Mouse (Mus musculus): ENCODE measurements around the gene Hs6st2. TPM values are rescaled to one million over a fixed set of nuclear protein-coding genes. Genes with fewer than 3 reads are reported as not detected.
A peak's percentile ranks its signal among the peaks of the same experiment; 100 is the strongest.

The Hs6st2 gene
- polyA plus RNA-seq, 1 experiment from 2014 or later, result 16.6 TPM

DNA sequence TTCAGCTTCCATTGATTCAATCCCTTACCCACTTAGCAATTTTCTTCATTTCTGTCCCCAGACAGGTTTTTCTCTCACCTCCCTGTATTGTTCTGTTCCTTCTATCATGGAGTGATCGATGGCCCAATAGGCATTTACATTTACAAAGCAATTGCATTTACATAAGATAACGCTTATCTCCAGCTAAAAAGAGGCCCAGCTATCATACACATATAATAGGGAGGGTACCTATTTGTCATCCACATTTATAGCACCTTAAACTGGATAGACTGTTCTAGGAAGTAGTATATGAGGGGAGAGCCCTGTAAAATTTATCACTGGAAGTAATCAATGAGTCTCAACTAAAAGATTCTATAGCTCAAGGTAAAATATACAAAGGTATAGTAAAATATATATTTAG, 271.4 kb downstream of the Hs6st2 start:
- WGBS, result 78% methylated on average over 2 of the region's 2 CpGs
- no peak for DNase-seq (ENCODE audit: low spot score)
- no peaks in the 10 kb centered on the region for H3K4me1 ChIP-seq (replicated peaks)

DNA sequence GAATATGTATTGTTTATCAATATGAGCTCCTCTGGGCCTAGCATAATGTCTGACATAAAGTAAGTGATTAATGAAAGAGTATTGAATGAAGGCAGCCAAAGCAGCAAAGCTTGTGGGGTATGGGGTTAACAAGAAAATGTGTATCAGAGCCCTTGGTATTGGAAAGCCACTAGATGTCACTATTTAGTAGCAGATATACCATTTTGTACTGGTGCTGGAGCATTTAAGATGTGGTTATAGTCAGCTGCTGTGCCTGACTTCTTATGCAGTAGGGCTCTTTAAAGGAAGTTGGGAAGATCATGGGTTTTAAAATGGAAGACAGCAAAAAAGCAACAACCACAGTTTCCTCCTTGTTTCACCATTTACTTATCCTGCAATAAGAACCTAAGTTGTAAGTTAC, 284.2 kb downstream of the Hs6st2 start:
- H3K36me3 ChIP-seq, result no peaks in the 10 kb centered on the region
- no peak overlapping the region for H3K4me3 ChIP-seq
- no peak for DNase-seq (ENCODE audit: low spot score)
- no peak overlapping the region for H3K27ac ChIP-seq
- H3K27me3 ChIP-seq (ENCODE audit: insufficient read depth, poor library complexity, severe bottlenecking), result no peaks in the 10 kb centered on the region; the same call in 1 of the 2 replicates
- H3K9me3 ChIP-seq, result no peaks in the 10 kb centered on the region
- H3K4me1 ChIP-seq (replicated peaks), result no peaks in the 10 kb centered on the region

More for the DNA sequence above, 271.4 kb downstream of the Hs6st2 start:
- Histone ChIP-seq H3K27ac (no peak overlapping the region), H3K4me3 (no peak overlapping the region), H3K9me3 (no peaks in the 10 kb centered on the region), H3K36me3 (no peaks in the 10 kb centered on the region), H3K27me3 (ENCODE audit: insufficient read depth, poor library complexity, severe bottlenecking) (no peaks in the 10 kb centered on the region; the same call in none of the 2 replicates)

DNA sequence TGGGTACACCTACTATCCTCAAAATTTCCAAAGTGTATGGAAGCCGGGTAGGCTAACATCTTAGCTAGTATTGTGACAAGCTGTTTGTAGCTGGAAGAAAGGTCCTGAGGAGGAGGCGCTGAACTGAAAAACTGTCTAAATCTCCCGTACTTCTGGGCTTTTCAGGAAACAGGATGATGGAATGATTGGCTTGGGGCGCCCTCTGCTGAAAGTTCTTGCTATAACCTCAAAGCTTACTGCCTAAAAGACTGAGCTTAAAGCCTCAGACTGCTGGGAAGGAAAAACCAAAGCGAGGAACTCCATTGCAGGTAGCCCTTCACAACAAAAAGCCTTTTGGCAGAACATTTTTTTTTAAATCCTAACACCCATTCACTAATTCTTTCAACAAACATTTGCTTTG, 307.0 kb downstream of the Hs6st2 start:
- H3K4me3 ChIP-seq, result no peak overlapping the region
- H3K4me1 ChIP-seq (replicated peaks), result no peaks in the 10 kb centered on the region
- H3K27ac ChIP-seq, result no peak overlapping the region
- H3K9me3 ChIP-seq, result no peaks in the 10 kb centered on the region
- no peaks in the 10 kb centered on the region for H3K27me3 ChIP-seq (ENCODE audit: insufficient read depth, poor library complexity, severe bottlenecking)
- 17% methylated on average over 5 of the region's 5 CpGs for WGBS
- H3K36me3 ChIP-seq, result no peaks in the 10 kb centered on the region
- peak; percentile 62 for DNase-seq (ENCODE audit: low spot score)

DNA sequence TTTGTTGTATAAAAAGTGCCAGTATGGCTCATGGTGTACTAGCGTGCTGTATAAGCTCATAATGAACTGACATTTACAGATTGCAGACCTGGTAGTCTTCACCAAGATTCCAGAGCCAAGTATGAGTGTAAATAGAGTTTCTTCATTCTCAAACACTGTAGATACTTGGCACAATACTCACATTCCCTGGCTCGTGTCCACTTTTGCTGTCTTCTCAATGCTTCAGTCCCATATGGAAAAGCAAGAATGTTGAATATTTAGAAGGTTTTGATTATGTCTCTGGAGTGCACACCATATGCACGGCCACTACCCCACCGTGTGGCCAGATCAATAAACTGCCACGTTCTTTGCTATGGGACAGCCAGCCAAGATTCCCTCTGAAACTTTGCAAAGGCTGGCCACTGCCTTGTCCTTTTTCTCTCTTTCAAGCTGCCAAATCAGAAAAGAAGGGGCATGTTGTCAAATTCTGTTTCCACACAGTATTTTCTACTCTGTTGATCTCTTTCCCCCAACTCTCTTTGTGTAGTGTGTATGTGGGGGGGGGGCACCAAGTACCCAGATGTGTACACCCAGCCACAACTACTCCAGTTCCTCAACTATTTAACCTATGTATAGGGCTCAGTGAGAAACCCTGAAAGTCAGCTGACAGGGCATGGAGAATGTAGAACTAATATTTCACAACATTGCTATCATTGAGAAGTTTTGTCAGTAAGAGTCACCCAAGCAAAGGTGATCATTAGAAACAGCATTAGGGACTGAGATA, 309.0 kb downstream of the Hs6st2 start:
- DNase-seq (ENCODE audit: low spot score), result peak; percentile 15
- Histone ChIP-seq H3K36me3 (no peaks in the 10 kb centered on the region), H3K27me3 (ENCODE audit: insufficient read depth, poor library complexity, severe bottlenecking) (no peaks in the 10 kb centered on the region), H3K4me3 (no peak overlapping the region), H3K4me1 (replicated peaks) (no peaks in the 10 kb centered on the region), H3K27ac (no peak overlapping the region), H3K9me3 (no peaks in the 10 kb centered on the region)
- WGBS, result 42% methylated on average over 5 of the region's 5 CpGs

DNA sequence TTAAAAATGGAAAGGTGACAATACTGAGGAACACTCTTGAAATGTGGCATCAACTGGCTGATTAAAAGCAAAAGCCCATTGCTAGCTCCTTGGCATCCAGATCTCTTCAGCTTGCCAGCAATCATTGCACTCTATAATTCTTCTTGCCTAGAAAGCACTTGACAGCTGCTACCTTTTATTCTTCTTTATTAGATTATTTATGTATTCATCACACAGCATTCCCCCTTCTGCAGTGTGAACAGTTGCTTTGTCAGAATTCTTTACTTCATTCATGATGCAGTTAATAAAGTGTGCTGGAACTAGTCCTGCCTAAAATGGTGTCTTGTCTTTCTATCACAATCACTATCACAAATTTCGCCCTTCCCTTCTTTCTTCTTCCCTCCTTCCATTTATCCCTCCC, 332.0 kb downstream of the Hs6st2 start:
- Histone ChIP-seq H3K27me3 (ENCODE audit: insufficient read depth, poor library complexity, severe bottlenecking) (no peaks in the 10 kb centered on the region), H3K4me1 (replicated peaks) (no peaks in the 10 kb centered on the region), H3K4me3 (no peak overlapping the region), H3K9me3 (no peaks in the 10 kb centered on the region), H3K27ac (no peak overlapping the region), H3K36me3 (no peaks in the 10 kb centered on the region)
- no peak for DNase-seq (ENCODE audit: low spot score)
- 85% methylated on average over 1 of the region's 1 CpGs for WGBS

DNA sequence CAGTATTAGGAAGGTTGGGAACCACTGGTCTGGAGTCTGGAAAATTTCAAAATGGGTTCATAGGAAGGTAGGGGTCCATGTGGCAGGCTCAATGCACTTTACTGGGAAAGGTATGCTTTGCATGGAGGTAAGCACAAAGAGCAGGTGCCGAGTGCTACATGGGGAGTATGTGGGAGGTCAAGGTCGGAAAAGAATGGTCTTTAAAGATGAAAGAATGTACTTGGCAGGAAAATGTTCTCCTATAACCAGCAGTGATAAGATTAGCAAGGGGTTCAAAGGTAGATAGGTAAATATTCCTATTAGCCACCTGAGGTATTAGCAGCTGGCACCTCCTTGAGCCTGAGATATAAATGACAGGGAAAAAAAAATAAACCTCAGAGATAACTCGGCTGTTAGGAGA, 338.1 kb downstream of the Hs6st2 start:
- Histone ChIP-seq H3K36me3 (no peaks in the 10 kb centered on the region), H3K4me3 (no peak overlapping the region), H3K27ac (no peak overlapping the region), H3K27me3 (ENCODE audit: insufficient read depth, poor library complexity, severe bottlenecking) (no peaks in the 10 kb centered on the region), H3K9me3 (no peaks in the 10 kb centered on the region), H3K4me1 (replicated peaks) (no peaks in the 10 kb centered on the region)
- no peak for DNase-seq (ENCODE audit: low spot score)
- 73% methylated on average over 3 of the region's 3 CpGs for WGBS

Other genes starting within 250 kb of the Hs6st2 start
- not detected in 2 replicates for gene Usp26, start 119.4 kb upstream of the Hs6st2 start, polyA plus RNA-seq (2016; fragmentation: Nextera tagmentation; extraction: Ambion mirVana)

All from hindbrain, embryonic 10.5 days (tissue).